Mouse (Mus musculus) brain, embryonic 14.5 days (tissue): ENCODE measurements at regions not wholly inside any gene's neighbourhood (a gene's known extent, or its start where the extent isn't known, plus 50 kb on each side); places are given as distances from the start of the nearest gene placed in this dataset.

Experiments
- CTCF ChIP-seq: fragments of 200-500 bp; IDR thresholded peaks from 2 replicates; pipeline ENCODE4 v1.5.1; 2012; ENCODE audit warnings: inconsistent platforms, mild to moderate bottlenecking, moderate library complexity, borderline replicate concordance; ENCODE audit not compliant: insufficient read depth, insufficient read length; ENCODE audit errors: extremely low read depth
- POLR2A ChIP-seq: fragments of 200-500 bp; IDR thresholded peaks from 2 replicates; pipeline ENCODE4 v1.6.1; 2012; ENCODE audit warnings: mild to moderate bottlenecking, inconsistent platforms, borderline replicate concordance; ENCODE audit not compliant: poor library complexity, insufficient read depth, insufficient read length, severe bottlenecking; ENCODE audit errors: extremely low read depth

GRCm38 (mm10) chr10:118001501-118001900 lies 140.1 kb upstream of the Mdm1 start:
- TF ChIP-seq POLR2A (no peak), CTCF (no peak)
